Mouse (Mus musculus): Measurements from ENCODE around the gene Nsun4. TPM values are rescaled to one million over a fixed set of nuclear protein-coding genes. Genes with fewer than 3 reads are reported as not detected.
A peak's percentile ranks its signal among the peaks of the same experiment; 100 is the strongest.

Gene Nsun4
- total and polyA plus RNA-seq, 3 experiments, result 19.9 to 32.8 (median 20.5) TPM

GRCm38 (mm10) chr4:116074861-116075620, 21.4 kb upstream of the Nsun4 start, which contains the start of the genes Uqcrh and Lrrc41:
Gene Uqcrh (minus strand): TSS chr4:116075071.
Gene Lrrc41 (plus strand): TSS chr4:116075269.
- peak; percentile 25; the same call in 1 of the 2 replicates for TF ChIP-seq ETS1 (conservative IDR thresholded peaks at IDR 0.05; ENCODE audit: low read depth, low read length)
- TF ChIP-seq BHLHE40 (IDR thresholded peaks at IDR 0.05; ENCODE audit: low read depth, low read length), result peak; percentile 28; the same call in 1 of the 2 replicates
- no peak for TF ChIP-seq PAX5 (IDR thresholded peaks at IDR 0.05; ENCODE audit: low read length)
- TF ChIP-seq MAFK (IDR thresholded peaks at IDR 0.05; ENCODE audit: insufficient replicate concordance, low read length), result no peak
- TF ChIP-seq HCFC1 (IDR thresholded peaks at IDR 0.05; ENCODE audit: low read depth, low read length), result peak; percentile 92
- TF ChIP-seq MEF2A (IDR thresholded peaks at IDR 0.05; ENCODE audit: borderline replicate concordance, low read depth, low read length), result peak; percentile 45
- 0 out of 2 replicates have a peak, but pooled peaks have one; percentile 34 for TF ChIP-seq MAZ (IDR thresholded peaks at IDR 0.05; ENCODE audit: low read depth, low read length)
- peak; percentile 97 for TF ChIP-seq RCOR1 (conservative IDR thresholded peaks at IDR 0.05; ENCODE audit: low read depth, low read length)
- no peak for TF ChIP-seq RAD21 (IDR thresholded peaks at IDR 0.05; ENCODE audit: low read depth, low read length)
- TF ChIP-seq MYC (IDR thresholded peaks at IDR 0.05; ENCODE audit: low read depth, low read length), result peak; percentile 58
- TF ChIP-seq EP300 (IDR thresholded peaks at IDR 0.05; ENCODE audit: low read length), result no peak
- 0 out of 2 replicates have a peak, but pooled peaks have one; percentile 24 for TF ChIP-seq IRF4 (IDR thresholded peaks at IDR 0.05; ENCODE audit: low read depth, low read length)
- peak; percentile 72 for TF ChIP-seq TBP (conservative IDR thresholded peaks at IDR 0.05; ENCODE audit: low read depth, low read length)
- peak; percentile 79 for TF ChIP-seq KAT2A (IDR thresholded peaks at IDR 0.05; ENCODE audit: insufficient replicate concordance, low read length)
- TF ChIP-seq ZMIZ1 (IDR thresholded peaks at IDR 0.05; ENCODE audit: low read depth, low read length), result peak; percentile 82; the same call in 1 of the 2 replicates
- TF ChIP-seq ELF1 (IDR thresholded peaks at IDR 0.05; ENCODE audit: low read depth, low read length), result peak; percentile 71
- TF ChIP-seq GABPA (IDR thresholded peaks at IDR 0.05; ENCODE audit: insufficient replicate concordance, low read depth, low read length), result peak; percentile 26; the same call in 1 of the 2 replicates
- peak; percentile 68 for TF ChIP-seq SIN3A (IDR thresholded peaks at IDR 0.05; ENCODE audit: low read length)
- peak; percentile 84 for TF ChIP-seq NRF1 (IDR thresholded peaks at IDR 0.05; ENCODE audit: low read depth, low read length)
- peak; percentile 87 for TF ChIP-seq NELFE (IDR thresholded peaks at IDR 0.05; ENCODE audit: low read depth, low read length)
- peak; percentile 80 for TF ChIP-seq POLR2A (IDR thresholded peaks at IDR 0.05; ENCODE audit: low read depth, low read length)
- no peak for TF ChIP-seq SMC3 (IDR thresholded peaks at IDR 0.05; ENCODE audit: low read depth, low read length)
- TF ChIP-seq CTCF (conservative IDR thresholded peaks at IDR 0.05 in 1 of 2, IDR thresholded peaks at IDR 0.05 in 1 of 2; ENCODE audit: low read depth in 2 of 2, low read length in 2 of 2), result 0 out of 4 replicates have a peak, but pooled peaks of 1 of the 2 experiments have one; percentile 13
- peak; percentile 77 for TF ChIP-seq POLR2AphosphoS2 (IDR thresholded peaks at IDR 0.05; ENCODE audit: low read depth, low read length)
- TF ChIP-seq USF2 (conservative IDR thresholded peaks at IDR 0.05; ENCODE audit: low read depth, low read length), result no peak
- TF ChIP-seq E2F4 (IDR thresholded peaks at IDR 0.05; ENCODE audit: insufficient replicate concordance, low read depth, low read length), result no peak
- no peak; the same call in 1 of the 2 replicates for TF ChIP-seq MXI1 (IDR thresholded peaks at IDR 0.05; ENCODE audit: low read depth, low read length)
- no peak for TF ChIP-seq UBTF (IDR thresholded peaks at IDR 0.05; ENCODE audit: low read depth, low read length)
- TF ChIP-seq MAX (IDR thresholded peaks at IDR 0.05; ENCODE audit: low read length), result peak; percentile 33
- TF ChIP-seq JUND (conservative IDR thresholded peaks at IDR 0.05; ENCODE audit: low read depth, low read length), result no peak; the same call in 1 of the 2 replicates
- peak; percentile 87 for TF ChIP-seq TCF12 (IDR thresholded peaks at IDR 0.05; ENCODE audit: low read depth, low read length)
- TF ChIP-seq ZC3H11A (IDR thresholded peaks at IDR 0.05; ENCODE audit: low read depth, low read length), result no peak
- TF ChIP-seq USF1 (IDR thresholded peaks at IDR 0.05; ENCODE audit: low read depth, low read length), result no peak
- peak; percentile 100 for TF ChIP-seq CHD1 (IDR thresholded peaks at IDR 0.05; ENCODE audit: low read depth, low read length)
- DNase-seq (ENCODE audit: extremely low read depth), result peak; percentile 94
- Histone ChIP-seq H3K9ac (ENCODE audit: insufficient read depth, low read depth) (peak within 1 kb of the TSS; percentile 83), H3K27me3 (replicated peaks) (no peaks in the 10 kb centered on the region), H3K4me2 (ENCODE audit: insufficient read depth, low read depth, poor library complexity, severe bottlenecking) (peak within 1 kb of the TSS; percentile 63), H3K36me3 (replicated peaks in 1 of 2; ENCODE audit: control insufficient read depth in 1 of 2, insufficient read depth in 1 of 2, low read length in 1 of 2) (peaks cover 1 to 32% of the 10 kb centered on the region in 2 experiments), H3K79me2 (replicated peaks; ENCODE audit: control insufficient read depth, extremely low read depth, insufficient read depth, poor library complexity, severe bottlenecking) (peaks cover 66% of the 10 kb centered on the region), H3K4me3 (replicated peaks in 1 of 3; ENCODE audit: low read depth in 2 of 3, low read length in 2 of 3, poor library complexity in 1 of 3) (peak within 1 kb of the TSS; percentile 81 to 94 (median 91)), H3K9me3 (replicated peaks; ENCODE audit: low read length) (no peaks in the 10 kb centered on the region), H3K27ac (ENCODE audit: insufficient read depth, low read depth) (peak within 1 kb of the TSS; percentile 81), H3K4me1 (ENCODE audit: control insufficient read depth in 1 of 2, insufficient read depth in 2 of 2) (peaks cover 2 to 15% of the 10 kb centered on the region in 2 experiments; a peak in 3 of 4 replicates)
- in situ Hi-C loops (cut with MboI; ENCODE audit: low pct_ligation_motif_present, low pct_unique_long_range_greater_than_20kb, low sequenced_read_pairs), result no loop called here
- dilution Hi-C loops (cut with MboI; ENCODE audit: extremely low pct_ligation_motif_present, extremely low pct_unique_long_range_greater_than_20kb, low sequenced_read_pairs), result no loop called here
